Mouse (Mus musculus) hindbrain, embryonic 11.5 days (tissue): Measurements from ENCODE around the gene Csf3. TPM values are rescaled to one million over a fixed set of nuclear protein-coding genes. Genes with fewer than 3 reads are reported as not detected.
A peak's percentile ranks its signal among the peaks of the same experiment; 100 is the strongest.

ENCODE experiments used
- ATAC-seq: fragments of 200-750 bp; cut with Nextera tagmentation; 2 replicates; pipeline ENCODE4 v1.8.0; 2017; ENCODE audit warnings: mild to moderate bottlenecking, moderate TSS enrichment, moderate library complexity; ENCODE audit not compliant: low FRiP score
- DNase-seq: peaks from one replicate; pipeline ENCODE4 v3.0.0-alpha.2; 2015; ENCODE audit warnings: low spot score
- H3K27ac ChIP-seq: fragments of 300-500 bp; sonication (generic); 2 replicates; pipeline ENCODE4 v1.5.1; 2014; ENCODE audit warnings: mild to moderate bottlenecking, low read depth, low read length
- H3K27me3 ChIP-seq: fragments of 300-500 bp; sonication (generic); 2 replicates; pipeline ENCODE4 v1.6.1; 2014; ENCODE audit warnings: mild to moderate bottlenecking, low read length, moderate library complexity, mixed read lengths; ENCODE audit not compliant: control insufficient read depth, insufficient read depth
- H3K36me3 ChIP-seq: fragments of 300-500 bp; sonication (generic); 2 replicates; pipeline ENCODE4 v1.6.1; 2014; ENCODE audit warnings: mild to moderate bottlenecking, low read length, moderate library complexity, mixed read lengths; ENCODE audit not compliant: control insufficient read depth, insufficient read depth
- H3K4me1 ChIP-seq: fragments of 300-500 bp; sonication (generic); replicated peaks from 2 replicates; pipeline ENCODE4 v1.6.1; 2014; ENCODE audit warnings: low read length, mixed read lengths; ENCODE audit not compliant: control insufficient read depth, insufficient read depth
- H3K4me2 ChIP-seq: fragments of 300-500 bp; sonication (generic); replicated peaks from 2 replicates; pipeline ENCODE4 v1.6.1; 2014; ENCODE audit warnings: mild to moderate bottlenecking, low read depth, low read length
- H3K4me3 ChIP-seq: fragments of 300-500 bp; sonication (generic); 2 replicates; pipeline ENCODE4 v1.5.1; 2014; ENCODE audit warnings: low read depth, low read length
- H3K9ac ChIP-seq: fragments of 300-500 bp; sonication (generic); 2 replicates; pipeline ENCODE4 v1.6.1; 2014; ENCODE audit warnings: low read depth, low read length
- H3K9me3 ChIP-seq: fragments of 300-500 bp; sonication (generic); 2 replicates; pipeline ENCODE4 v1.6.1; 2016; ENCODE audit warnings: low read length; ENCODE audit not compliant: control insufficient read depth
- WGBS: fragments of 180-500 bp; shearing (Covaris S2); extraction: QIAGEN DNeasy Blood & Tissue Kit; methylation state at CpG from one replicate; pipeline ENCODE4 v1.1.7; 2014; 5-methylcytosine and 5-hydroxymethylcytosine counted together
- polyA plus RNA-seq: library from polyadenylated mRNA; unstranded; fragments of >200 nt; fragmentation: Nextera tagmentation; extraction: Ambion mirVana; gene quantifications from 2 replicates; pipeline ENCODE4 v1.2.1, GENCODE M21; 2014

The Csf3 gene
- polyA plus RNA-seq, 1 experiment from 2014 or later = not detected

- Histone ChIP-seq H3K9ac (peak overlapping the region; percentile 7; the same call in 1 of the 2 replicates), H3K9me3 (no peaks in the 10 kb centered on the region), H3K4me2 (peak overlapping the region; percentile 33), H3K27ac (peak overlapping the region; percentile 76), H3K4me1 (peaks cover 64% of the 10 kb centered on the region), H3K4me3 (no peak overlapping the region), H3K27me3 (no peaks in the 10 kb centered on the region), H3K36me3 (no peaks in the 10 kb centered on the region)
- ATAC-seq (peak; percentile 37; the same call in 1 of the 2 replicates), DNase-seq (peak; percentile 83)
- 9% methylated on average over 19 of the region's 19 CpGs for WGBS
These were observed 46.0 kb downstream of the Csf3 start for GRCm38 (mm10) chr11:98746855-98747693.

DNA sequence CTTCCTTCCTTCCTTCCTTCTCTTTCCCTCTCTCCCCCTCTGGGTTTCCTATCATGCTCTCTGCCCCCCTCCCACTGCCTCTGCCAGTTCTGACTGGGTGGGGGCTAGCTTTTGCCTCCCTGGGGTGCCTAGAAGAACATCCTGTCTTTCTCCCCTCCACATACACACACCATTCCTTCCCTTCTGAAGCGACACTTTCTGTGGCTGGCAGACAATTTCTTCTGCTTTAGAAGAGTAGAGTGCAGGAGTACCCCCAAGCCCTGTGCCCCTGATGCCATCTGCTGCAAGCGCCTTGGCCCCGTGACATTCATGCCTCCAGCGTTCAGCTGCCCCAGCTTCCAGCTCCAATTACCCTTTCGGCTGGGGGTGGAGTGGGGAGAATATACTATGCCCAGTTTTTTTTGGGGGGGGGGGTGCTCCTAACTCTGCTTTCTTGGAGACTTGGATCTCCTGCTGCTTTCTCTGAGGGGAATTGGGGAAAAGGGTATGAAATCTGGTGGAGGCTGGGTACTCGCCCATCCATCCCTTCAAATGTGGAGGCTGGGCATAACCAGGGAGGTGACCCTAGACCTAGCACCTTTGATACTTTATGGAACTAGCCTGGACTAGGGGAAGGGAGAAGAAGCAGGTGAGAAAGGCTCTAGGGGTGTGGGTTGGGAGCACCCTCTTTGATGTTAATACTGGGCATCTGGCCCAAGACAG, 46.9 kb downstream of the Csf3 start:
- Histone ChIP-seq H3K9ac (peak overlapping the region; percentile 46; the same call in 1 of the 2 replicates), H3K4me3 (no peak overlapping the region), H3K27me3 (no peaks in the 10 kb centered on the region), H3K4me2 (peak overlapping the region; percentile 27; the same call in 1 of the 2 replicates), H3K4me1 (peaks cover 64% of the 10 kb centered on the region), H3K27ac (peak overlapping the region; percentile 92), H3K36me3 (no peaks in the 10 kb centered on the region), H3K9me3 (no peaks in the 10 kb centered on the region)
- ATAC-seq (no peak), DNase-seq (peak; percentile 17)
- whole genome bisulfite sequencing = 26% methylated on average over 6 of the region's 6 CpGs

- ATAC-seq (peak; percentile 41; the same call in 1 of the 2 replicates), DNase-seq (peak; percentile 64)
- peak overlapping the region; percentile 92 for H3K27ac ChIP-seq
These were observed 47.7 kb downstream of the Csf3 start for GRCm38 (mm10) chr11:98748506-98749416.

GRCm38 (mm10) chr11:98749716-98750115, 48.7 kb downstream of the Csf3 start:
- no peak overlapping the region for H3K4me3 ChIP-seq
- peak overlapping the region; percentile 92 for H3K27ac ChIP-seq
- no peaks in the 10 kb centered on the region for H3K9me3 ChIP-seq
- H3K27me3 ChIP-seq = no peaks in the 10 kb centered on the region
- H3K4me2 ChIP-seq = 0 out of 2 replicates have a peak overlapping the region, but pooled peaks have one; percentile 6
- DNase-seq (no peak), ATAC-seq (no peak)
- 39% methylated on average over 5 of the region's 5 CpGs for WGBS
- H3K36me3 ChIP-seq = 0 out of 2 replicates have a peak, but pooled peaks cover 3% of the 10 kb centered on the region
- H3K9ac ChIP-seq = peak overlapping the region; percentile 59
- peaks cover 57% of the 10 kb centered on the region for H3K4me1 ChIP-seq

More at GRCm38 (mm10) chr11:98748506-98749416, 47.7 kb downstream of the Csf3 start:
- 0 out of 2 replicates have a peak, but pooled peaks cover 2% of the 10 kb centered on the region for H3K36me3 ChIP-seq
- H3K27me3 ChIP-seq = no peaks in the 10 kb centered on the region
- no peak overlapping the region for H3K4me3 ChIP-seq
- peaks cover 59% of the 10 kb centered on the region for H3K4me1 ChIP-seq
- H3K9ac ChIP-seq = peak overlapping the region; percentile 59; the same call in 1 of the 2 replicates
- peak overlapping the region; percentile 27; the same call in 1 of the 2 replicates for H3K4me2 ChIP-seq
- 28% methylated on average over 15 of the region's 15 CpGs for WGBS
- H3K9me3 ChIP-seq = no peaks in the 10 kb centered on the region

GRCm38 (mm10) chr11:98750351-98751201, 49.5 kb downstream of the Csf3 start:
- Histone ChIP-seq H3K4me3 (no peak overlapping the region), H3K36me3 (0 out of 2 replicates have a peak, but pooled peaks cover 3% of the 10 kb centered on the region), H3K27ac (peak overlapping the region; percentile 92), H3K27me3 (no peaks in the 10 kb centered on the region), H3K9me3 (no peaks in the 10 kb centered on the region), H3K9ac (peak overlapping the region; percentile 59), H3K4me2 (0 out of 2 replicates have a peak overlapping the region, but pooled peaks have one; percentile 21), H3K4me1 (peaks cover 58% of the 10 kb centered on the region)
- peak; percentile 31 for DNase-seq
- ATAC-seq = no peak
- 42% methylated on average over 16 of the region's 17 CpGs for WGBS

DNA sequence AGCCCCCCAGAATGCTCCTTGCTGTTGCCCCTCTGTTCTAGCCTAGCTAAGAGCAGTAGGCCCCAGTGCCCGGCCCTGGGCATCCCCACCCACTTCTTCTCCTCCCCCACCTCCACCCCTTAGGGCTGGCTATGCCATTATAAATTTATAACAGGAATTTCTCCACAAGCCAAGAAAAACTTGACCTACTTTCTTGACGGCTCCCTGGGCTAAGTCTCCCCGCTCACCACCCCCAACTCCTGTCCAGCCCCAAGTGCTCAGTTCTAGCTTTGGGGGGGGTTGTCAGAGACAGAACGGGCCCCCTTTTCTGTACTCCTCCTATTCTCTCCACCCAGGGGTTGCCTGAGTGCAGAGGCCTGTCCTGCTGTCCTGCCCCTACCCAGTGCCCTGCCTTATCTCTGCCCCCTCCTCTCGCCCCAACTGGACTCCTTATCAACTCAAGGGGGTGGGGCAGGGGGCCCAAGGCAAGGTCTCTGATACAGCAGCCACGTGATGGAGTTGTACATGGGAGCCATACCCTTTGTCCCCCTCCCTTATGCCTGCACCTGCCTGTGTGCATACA, 50.2 kb downstream of the Csf3 start:
- Histone ChIP-seq H3K9me3 (no peaks in the 10 kb centered on the region), H3K4me2 (no peak overlapping the region), H3K27ac (peak overlapping the region; percentile 92), H3K4me3 (no peak overlapping the region), H3K9ac (peak overlapping the region; percentile 42), H3K36me3 (0 out of 2 replicates have a peak, but pooled peaks cover 3% of the 10 kb centered on the region), H3K4me1 (peaks cover 53% of the 10 kb centered on the region), H3K27me3 (no peaks in the 10 kb centered on the region)
- ATAC-seq (no peak), DNase-seq (no peak)
- WGBS = 58% methylated on average over 6 of the region's 6 CpGs

GRCm38 (mm10) chr11:98752562-98753140, 51.6 kb downstream of the Csf3 start:
- Histone ChIP-seq H3K9me3 (no peaks in the 10 kb centered on the region), H3K4me1 (peaks cover 44% of the 10 kb centered on the region), H3K4me3 (no peak overlapping the region), H3K27ac (no peak overlapping the region), H3K27me3 (no peaks in the 10 kb centered on the region), H3K36me3 (0 out of 2 replicates have a peak, but pooled peaks cover 3% of the 10 kb centered on the region), H3K4me2 (no peak overlapping the region), H3K9ac (no peak overlapping the region)
- ATAC-seq (no peak), DNase-seq (no peak)
- 90% methylated on average over 10 of the region's 10 CpGs for WGBS
